Mouse (Mus musculus): ENCODE measurements around the gene Lgals9.

Lgals9 gene

DNA sequence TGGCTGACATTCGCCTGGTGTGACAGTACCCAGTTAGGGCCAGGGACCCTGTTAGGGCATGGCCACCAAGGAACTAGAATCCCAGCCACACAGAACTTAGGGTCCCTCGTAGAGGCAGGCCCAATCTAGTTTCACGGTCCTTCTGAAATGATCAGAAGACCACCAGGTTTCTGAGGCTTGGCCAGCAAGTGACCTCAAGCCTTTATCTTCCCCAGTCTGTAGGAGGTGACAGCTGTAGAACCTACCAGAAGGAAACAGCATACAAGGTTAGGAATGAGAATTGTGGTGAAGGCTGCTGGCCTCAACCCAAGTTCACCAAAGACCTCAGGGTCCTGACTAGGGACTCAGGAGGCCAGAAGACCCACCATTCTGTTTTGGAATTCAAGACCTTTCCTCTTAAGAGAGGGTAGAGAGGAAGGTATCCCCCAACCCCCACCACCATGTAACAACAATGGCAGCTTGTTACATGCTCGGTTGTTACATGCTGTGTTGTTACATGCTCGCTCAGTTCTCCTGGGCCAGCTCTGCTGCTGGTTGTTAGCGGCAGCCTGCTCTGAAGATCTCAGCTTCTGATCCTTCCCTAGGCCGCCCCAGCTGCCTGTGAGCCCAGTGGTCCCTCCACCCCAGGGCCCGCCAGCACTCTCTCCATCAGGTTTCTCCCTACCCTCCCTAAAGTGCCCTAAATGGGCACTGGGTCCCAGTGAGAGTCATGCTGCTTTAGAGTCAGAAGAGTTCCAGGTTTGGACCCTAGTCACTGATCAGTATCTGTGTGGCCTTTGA, 7.8 kb downstream of the Lgals9 start:
- peak in 1 of 2 experiments; percentile 15 for DNase-seq (ENCODE audit: low spot score in 2 of 2)

GRCm38 (mm10) chr11:78973381-78974150, 11.2 kb downstream of the Lgals9 start:
- DNase-seq (ENCODE audit: low spot score in 2 of 2): peak in 1 of 2 experiments; percentile 36

GRCm38 (mm10) chr11:78972811-78973351, 11.9 kb downstream of the Lgals9 start:
- no peak for DNase-seq (ENCODE audit: low spot score in 2 of 2)

DNA sequence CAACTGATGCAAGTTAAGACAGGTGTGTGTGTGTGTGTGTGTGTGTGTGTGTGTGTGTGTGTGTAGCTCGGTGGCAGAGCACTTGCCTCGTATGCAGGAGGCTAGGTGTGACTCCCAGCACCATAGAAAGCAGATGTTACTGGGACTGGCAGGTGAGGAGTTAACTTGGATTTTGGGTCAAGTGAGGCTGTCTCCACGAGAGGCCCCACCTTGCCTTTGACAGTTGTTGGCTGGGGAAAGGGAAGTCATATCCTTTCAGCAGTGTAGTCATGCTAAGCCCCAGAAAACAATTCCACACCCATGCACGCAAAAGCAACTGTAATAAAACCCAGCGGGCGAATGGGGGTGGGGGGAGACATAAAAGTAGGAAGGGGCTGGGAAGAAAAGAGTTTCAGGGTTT, 12.4 kb downstream of the Lgals9 start:
- DNase-seq (ENCODE audit: low spot score in 2 of 2): peak in 1 of 2 experiments; percentile 10

- no peak for DNase-seq (ENCODE audit: low spot score in 2 of 2)
Measured at GRCm38 (mm10) chr11:78971746-78972145, 13.0 kb downstream of the Lgals9 start.

- no peak for DNase-seq (ENCODE audit: low spot score in 2 of 2)
Measured at GRCm38 (mm10) chr11:78971096-78971495, 13.7 kb downstream of the Lgals9 start.

DNA sequence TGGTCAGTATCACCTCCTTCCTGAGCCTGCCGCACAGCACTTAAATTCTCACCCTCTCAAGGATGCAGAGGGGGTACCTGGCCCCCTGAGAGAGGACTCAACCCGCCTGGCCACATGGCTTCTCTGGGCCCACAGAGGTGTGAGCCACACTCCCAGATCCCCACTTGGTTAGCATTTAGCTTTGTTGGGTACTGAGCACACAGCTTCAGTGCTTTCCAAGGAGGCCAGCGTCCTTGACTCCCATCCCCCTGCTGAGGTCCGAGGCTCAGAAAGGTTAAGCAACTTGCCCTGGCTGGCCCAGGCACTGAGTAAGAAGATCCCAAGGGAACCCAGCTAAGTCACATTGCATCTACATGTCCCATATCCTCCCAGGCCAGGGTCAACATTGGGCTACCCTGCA, 16.6 kb downstream of the Lgals9 start:
- DNase-seq (ENCODE audit: low spot score in 2 of 2): no peak

- peak in 1 of 2 experiments; percentile 52 for DNase-seq (ENCODE audit: low spot score in 2 of 2)
Measured at GRCm38 (mm10) chr11:78967371-78967770, 17.4 kb downstream of the Lgals9 start.

DNA sequence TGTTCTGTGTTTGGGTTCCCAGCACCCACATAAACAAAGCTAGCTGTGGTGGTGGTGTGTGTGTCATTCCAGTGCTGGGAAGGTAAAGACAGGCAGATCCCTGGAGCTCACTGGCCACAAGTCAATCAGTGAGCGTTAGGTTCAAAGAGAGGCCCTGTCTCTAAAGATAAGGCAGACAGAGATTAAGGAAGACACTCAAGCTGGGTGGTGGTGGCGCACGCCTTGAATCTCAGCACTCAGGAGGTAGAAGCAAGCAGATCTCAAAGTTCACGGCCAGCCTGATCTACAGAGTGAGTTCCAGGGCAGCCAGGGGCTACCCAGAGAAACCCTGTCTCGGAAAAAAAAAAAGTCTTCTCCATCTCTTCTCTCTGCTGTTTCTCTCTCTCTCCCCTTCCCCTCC, 23.5 kb downstream of the Lgals9 start:
- no peak for DNase-seq (ENCODE audit: low spot score in 2 of 2)

- peak; percentile 42 to 61 for DNase-seq (ENCODE audit: low spot score in 2 of 2)
Measured at GRCm38 (mm10) chr11:78959841-78960520, 24.8 kb downstream of the Lgals9 start.

- no peak for DNase-seq (ENCODE audit: low spot score in 2 of 2)
Measured at GRCm38 (mm10) chr11:78959367-78959766, 25.4 kb downstream of the Lgals9 start.

GRCm38 (mm10) chr11:78956260-78956659, 28.5 kb downstream of the Lgals9 start:
- DNase-seq (ENCODE audit: low spot score in 2 of 2): peak; percentile 84 to 86

DNA sequence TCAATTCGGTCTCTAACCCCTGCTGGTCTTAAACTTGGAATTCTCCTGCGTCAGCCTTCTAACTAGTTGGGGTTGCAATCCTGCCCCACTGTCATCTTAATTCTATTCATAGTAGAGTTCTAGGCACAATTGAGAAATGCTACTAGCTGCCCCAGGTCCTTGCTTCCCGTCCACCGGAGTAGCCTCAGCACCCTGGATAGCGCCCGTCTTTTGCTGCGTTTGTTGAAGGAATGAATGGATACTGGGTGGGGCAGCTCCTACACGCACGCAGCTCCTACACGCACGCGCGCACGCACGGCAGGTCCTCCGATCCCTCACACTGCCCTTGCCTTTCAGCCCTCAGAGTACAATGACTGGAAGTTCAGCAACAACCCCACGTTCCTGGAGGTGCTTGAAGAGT, 32.3 kb downstream of the Lgals9 start:
- no peak for DNase-seq (ENCODE audit: low spot score in 2 of 2)

GRCm38 (mm10) chr11:78950365-78950764, 34.4 kb downstream of the Lgals9 start:
- peak; percentile 34 to 44 for DNase-seq (ENCODE audit: low spot score in 2 of 2)

DNA sequence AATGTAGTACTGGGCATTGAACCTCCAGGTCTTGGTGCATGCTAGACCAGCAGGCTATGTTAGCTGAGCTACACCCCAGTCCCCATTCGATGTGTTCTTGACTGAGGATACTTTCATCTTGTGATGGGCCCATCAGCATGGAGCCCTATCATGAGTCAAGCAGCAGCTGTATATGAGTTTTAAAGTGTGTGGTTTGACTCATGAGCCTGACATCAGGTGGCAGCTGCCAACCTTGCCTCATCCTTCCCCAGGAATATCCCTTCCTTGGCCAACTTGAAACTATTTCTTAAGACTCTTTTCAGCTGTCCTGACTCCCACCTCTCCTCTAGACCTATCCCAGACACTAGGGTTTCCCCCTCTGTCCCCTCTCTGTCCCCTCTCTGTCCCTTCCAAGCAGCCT, 41.7 kb downstream of the Lgals9 start:
- DNase-seq (ENCODE audit: low spot score in 2 of 2): no peak

GRCm38 (mm10) chr11:78935178-78935577, 49.6 kb downstream of the Lgals9 start:
- DNase-seq (ENCODE audit: low spot score in 2 of 2): no peak

GRCm38 (mm10) chr11:78934727-78935126, 50.0 kb downstream of the Lgals9 start:
- no peak for DNase-seq (ENCODE audit: low spot score in 2 of 2)

DNA sequence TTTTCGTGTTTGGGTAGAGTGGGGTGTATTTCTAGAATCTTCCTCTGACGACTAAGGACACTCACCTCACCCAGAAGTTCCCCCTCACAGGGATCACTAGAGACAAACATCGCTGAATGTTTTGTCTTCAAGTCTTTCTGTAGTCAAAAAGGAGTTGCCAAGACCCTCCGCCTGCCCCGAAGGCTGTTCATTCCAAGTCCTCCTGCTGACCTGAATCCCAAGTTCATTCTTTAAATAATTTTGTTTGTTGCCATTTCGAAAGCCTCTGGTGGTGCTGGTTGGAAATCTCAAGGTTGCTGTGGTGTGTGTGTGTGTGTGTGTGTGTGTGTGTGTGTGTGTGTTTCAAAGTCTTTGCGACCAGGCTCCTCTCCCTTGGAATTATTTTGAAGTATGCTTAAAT, 50.4 kb downstream of the Lgals9 start:
- DNase-seq (ENCODE audit: low spot score in 2 of 2): no peak

DNA sequence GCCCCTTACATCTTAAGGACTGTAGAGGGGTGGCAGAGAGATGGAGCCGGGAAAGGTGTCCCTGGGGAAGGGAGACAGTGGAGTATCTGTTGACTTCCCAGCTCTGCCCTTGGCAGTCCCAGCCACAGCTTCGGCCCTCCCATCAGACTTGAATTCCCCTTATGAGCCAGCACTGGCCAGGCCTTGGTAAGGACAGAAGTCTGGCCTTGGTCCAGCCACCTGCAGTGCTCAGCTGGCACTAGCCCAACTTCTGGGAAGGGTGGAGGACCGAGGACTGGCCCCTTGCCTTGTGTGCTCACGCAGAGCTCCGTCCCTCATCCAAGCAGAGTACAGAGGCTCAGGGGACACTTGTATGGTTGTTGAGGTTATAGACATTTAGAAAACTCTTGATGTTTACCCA, 55.4 kb downstream of the Lgals9 start:
- peak; percentile 78 to 81 for DNase-seq (ENCODE audit: low spot score in 2 of 2)

DNA sequence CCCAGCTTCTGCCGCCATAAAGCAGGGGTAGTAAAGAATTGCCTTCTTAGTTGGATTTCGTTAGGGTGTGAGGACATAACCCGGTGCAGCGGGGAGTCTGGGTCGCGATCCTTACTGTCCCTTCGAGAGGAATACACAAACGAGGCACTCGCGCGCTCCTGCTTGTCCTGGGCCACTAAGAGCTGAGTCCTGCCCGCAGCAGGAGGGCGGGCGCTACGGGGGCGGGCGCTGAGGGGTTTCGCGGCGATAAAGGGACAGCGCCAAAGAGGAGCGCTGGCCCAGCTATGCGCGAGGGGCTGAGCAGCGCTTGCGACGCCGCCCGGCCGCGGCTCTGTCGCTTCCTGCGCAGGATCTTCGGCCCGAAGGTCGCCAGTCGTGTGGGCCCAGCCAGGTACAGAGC, 59.8 kb downstream of the Lgals9 start:
- DNase-seq (ENCODE audit: low spot score in 2 of 2): no peak

DNA sequence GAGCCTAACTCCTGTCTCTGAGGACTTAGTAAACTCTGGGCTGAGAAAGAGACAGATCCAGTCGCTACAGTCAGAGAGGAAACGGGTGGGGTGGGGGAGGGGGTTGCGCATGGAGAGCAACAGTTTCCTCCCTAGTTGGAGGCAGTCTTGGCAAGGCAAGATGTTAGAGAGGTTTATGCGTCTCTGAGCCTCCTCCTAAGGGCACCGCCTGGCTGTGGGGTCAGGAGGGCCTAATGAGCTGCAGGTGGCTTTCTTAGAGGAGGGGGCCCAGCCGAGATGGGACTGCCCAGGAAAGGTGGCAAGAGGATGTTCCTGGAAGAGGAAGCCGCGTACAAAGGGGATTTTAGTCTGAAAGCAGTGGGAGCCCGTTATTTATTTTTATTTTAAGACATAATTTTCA, 60.6 kb downstream of the Lgals9 start:
- DNase-seq (ENCODE audit: low spot score in 2 of 2): no peak
